Mouse (Mus musculus): ENCODE data around the gene Nat8f7.
"Not testable (repeated sequence)": the region's sequence is repeated elsewhere in the genome, so short reads cannot be mapped to it uniquely, and the experiment has no call there.

Gene Nat8f7

DNA sequence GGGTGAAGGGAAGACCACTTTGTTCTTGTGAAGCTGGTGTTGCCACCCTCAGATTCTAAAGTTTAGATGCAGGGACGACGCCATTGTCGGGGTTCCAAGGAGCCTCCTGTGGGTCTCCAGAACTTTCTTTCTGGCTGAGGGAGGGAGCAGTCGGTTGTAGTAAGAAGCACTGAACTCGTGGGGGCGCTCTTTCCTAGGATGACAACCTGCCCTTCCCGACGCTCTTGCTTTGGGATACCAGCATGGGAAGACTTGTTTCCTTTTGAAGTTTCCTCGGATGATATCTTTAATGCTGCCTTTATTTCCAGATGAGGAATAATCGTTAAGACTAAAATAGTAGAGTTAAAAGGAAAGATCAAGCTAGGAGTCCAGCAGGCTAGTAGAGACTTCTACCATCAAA is at the start of gene Nat8f7:
TSS of gene Nat8f7 (minus strand) at position 101 of the 400 bp plus-strand sequence.
- peak; percentile 47 for DNase-seq (ENCODE audit: low spot score)

DNA sequence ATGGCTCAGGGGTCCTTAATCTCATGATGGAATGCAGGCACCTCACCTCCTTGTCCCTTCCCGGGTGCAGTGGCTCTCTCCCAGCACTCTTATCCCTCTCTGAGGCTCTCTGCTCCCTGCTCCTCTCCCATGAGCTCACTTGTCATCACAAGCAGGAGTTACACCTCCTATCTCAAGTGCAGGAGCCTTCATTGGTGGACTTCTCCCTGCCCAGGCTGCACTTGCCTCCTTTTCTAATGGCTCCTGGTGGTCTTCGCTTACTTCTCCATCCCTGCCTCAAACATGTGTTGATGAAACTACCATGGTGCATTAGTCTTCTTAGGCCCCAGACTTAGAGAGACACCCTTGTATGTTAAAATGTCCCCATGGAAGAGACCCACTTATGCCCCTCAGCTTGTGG is 49.7 kb upstream of the Nat8f7 start:
- not testable (repeated sequence) for DNase-seq (ENCODE audit: low spot score)

DNA sequence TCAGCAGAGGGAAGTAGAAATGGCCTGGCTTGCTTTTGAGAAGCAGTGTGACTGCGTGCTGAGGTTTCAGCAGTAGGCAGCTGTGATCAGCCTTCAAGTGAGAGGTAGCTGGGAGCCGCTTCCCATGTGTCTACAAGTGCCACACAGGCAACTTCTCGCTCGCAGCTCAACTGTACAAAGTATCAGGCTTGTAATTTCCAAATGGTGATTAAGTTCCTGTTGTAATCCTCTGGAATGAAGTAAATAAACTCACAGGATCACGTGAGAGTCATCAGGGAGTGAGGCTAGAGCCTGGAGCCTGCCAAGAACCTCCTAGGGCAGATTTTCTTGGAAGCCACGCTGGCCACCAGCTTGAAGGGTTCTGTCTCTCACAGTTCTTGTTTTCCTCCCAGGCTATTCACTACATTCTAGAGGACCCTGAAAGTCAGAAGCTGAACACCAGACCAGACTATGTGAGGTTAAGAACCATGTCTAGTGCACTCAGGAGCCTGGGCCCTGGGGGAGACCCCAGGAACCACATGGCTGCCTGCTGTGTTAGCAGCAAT is 42.8 kb upstream of the Nat8f7 start:
- not testable (repeated sequence) for DNase-seq (ENCODE audit: low spot score)

GRCm38 (mm10) chr6:85709607-85710006 is 3.4 kb downstream of the Nat8f7 start:
- DNase-seq (ENCODE audit: low spot score) = not testable (repeated sequence)

- DNase-seq (ENCODE audit: low spot score) = not testable (repeated sequence)
These were observed 3.8 kb downstream of the Nat8f7 start for GRCm38 (mm10) chr6:85709206-85709605.

GRCm38 (mm10) chr6:85701943-85702342 is 11.1 kb downstream of the Nat8f7 start:
- DNase-seq (ENCODE audit: low spot score) = not testable (repeated sequence)

All from testis, postnatal 10 days (tissue).